Mouse (Mus musculus): ENCODE data around the gene Cachd1. TPM values are rescaled to one million over a fixed set of nuclear protein-coding genes. Genes with fewer than 3 reads are reported as not detected.

Cachd1 gene
- total RNA-seq, 2 experiments from 2014 or later: 4.4 to 4.5 TPM

DNA sequence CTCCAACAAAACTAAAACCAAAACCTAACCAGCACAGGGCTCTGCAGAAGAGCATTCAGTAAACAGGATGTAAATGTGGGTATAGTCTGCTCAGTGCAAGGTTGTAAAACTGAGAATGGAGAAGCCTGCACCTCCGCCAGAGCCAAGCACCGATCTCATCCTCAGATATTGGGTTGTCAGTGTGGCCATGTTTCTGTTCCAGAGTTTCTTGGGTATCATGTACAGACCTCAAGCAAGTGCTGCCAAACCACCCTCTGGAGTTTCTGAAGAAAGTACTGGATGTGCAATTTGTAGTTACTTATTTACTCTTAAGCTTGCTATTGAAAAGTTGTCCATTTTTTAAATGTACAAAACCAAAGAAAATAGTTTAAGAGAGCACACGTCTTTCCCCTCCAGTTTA lies 6.4 kb downstream of the Cachd1 start:
- no peak for DNase-seq
- intact Hi-C loops (cut with DNase I): no loop called here

DNA sequence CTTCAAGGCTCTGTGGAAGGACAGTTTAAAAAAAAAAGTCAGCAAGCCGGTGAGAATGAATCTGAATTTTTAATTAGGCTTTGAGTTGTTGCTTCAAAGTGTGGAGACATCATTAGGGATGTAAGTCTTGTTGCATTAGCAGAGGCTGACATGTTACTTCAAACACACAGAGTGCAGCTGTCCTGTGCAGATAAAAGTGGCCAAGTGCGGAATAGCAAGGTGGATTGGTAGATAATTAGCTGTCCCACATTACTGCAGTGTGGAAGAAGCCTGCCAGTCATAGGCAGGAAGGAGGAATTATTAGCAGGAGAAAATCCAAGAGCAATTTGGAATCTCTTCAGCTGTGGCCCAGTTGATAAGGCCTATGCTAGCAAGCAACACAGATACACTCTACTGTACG lies 10.7 kb downstream of the Cachd1 start:
- intact Hi-C loops (cut with DNase I): no loop called here
- DNase-seq: no peak

DNA sequence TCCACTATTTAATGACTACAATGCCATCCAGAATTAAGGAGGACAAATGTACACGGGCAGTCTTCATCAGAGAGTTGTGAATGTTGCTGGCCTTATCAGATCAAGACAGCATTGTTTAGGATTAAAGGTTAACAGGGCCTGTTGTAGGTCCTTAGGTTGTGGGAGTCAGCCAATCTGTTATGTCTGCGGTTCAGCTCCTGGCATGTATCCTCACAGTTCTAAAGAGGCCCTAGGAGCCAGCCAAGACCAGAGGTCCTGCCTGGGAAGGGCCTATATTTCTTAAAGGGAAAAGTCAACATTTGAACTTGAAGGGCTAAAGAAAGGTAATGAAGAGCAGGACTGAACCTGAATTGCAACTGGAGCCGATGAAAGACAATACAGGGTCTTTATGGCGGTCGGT lies 13.7 kb downstream of the Cachd1 start:
- intact Hi-C loops (cut with DNase I): no loop called here
- no peak for DNase-seq

GRCm38 (mm10) chr4:100793147-100793546 lies 16.7 kb downstream of the Cachd1 start:
- intact Hi-C loops (cut with DNase I): no loop called here
- no peak for DNase-seq

DNA sequence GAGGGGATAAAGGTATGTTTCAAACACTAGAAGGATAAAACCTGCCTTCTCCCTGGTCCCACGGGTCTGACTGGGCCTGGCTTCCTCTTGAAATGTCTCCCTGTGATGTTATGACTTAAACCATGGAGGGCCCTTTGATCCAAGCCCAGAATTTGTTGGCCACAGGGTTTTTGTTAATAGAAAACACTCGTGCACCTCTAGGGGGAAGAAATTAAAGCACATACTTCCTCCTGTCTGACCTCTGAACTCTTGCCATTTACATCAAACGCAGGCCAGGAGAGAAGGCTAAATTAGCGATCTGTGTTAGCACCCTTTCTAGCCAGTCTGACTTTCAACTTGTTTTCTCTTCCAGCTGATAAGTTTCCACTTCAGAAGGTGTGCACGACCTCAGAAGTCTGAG lies 19.0 kb downstream of the Cachd1 start:
- DNase-seq: no peak
- intact Hi-C loops (cut with DNase I): no loop called here

- intact Hi-C loops (cut with DNase I): no loop called here
- DNase-seq: no peak
Measured at GRCm38 (mm10) chr4:100800730-100801442, 24.4 kb downstream of the Cachd1 start.

DNA sequence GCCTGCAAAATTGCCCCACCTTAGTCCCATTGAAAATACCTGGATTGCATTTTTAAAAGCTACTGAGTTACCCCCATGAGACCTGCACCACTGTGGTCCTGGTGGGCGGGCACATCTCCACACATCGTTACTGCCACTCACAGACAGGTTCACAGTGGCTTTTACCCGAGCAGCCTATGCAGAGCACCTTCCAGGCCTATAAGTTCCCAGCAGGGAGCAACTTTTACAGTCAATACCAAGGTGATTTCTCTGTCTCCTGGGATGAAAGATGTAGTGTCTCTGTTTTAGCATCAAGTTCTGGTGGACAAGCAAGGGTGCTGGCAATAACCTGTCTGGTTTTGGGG lies 24.9 kb downstream of the Cachd1 start:
- intact Hi-C loops (cut with DNase I): no loop called here
- no peak for DNase-seq

GRCm38 (mm10) chr4:100811057-100811695 lies 34.7 kb downstream of the Cachd1 start:
- DNase-seq: no peak
- intact Hi-C loops (cut with DNase I): no loop called here

DNA sequence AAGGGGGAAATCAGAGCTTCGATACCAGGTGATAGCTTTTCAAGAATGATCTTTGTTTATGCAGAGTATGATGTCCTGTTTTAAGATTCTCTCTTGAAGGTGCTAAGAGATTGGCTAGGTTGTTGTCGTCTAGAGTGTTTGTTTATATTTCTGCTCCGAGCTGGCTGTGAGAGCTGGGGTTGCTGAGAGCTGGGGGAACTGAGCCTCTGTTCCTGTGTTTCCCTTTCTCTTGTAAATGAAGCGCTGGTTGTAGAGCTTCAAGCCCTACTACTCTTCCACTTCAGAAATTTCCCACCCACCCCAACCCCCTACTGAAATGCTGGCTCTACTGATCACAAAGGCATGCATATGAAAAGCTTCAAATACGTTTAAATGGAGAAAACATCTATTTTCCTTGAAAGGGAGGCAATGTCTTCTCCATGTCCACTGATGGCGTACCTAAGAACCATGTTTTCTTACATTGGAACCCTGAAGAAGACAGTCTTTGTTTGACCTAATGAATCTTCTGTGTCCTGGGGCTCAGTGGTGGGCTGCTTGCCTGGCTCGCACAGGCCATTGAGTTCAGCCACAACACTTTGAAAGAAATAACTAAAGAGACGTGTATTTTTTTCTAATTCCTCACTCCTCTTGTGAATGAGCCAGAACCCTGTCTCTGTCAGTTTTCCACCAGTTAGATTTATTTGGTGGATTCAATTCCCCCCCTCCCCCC lies 35.5 kb downstream of the Cachd1 start:
- no peak for DNase-seq
- intact Hi-C loops (cut with DNase I): no loop called here

GRCm38 (mm10) chr4:100813767-100814461 lies 37.4 kb downstream of the Cachd1 start:
- DNase-seq: no peak
- intact Hi-C loops (cut with DNase I): no loop called here

DNA sequence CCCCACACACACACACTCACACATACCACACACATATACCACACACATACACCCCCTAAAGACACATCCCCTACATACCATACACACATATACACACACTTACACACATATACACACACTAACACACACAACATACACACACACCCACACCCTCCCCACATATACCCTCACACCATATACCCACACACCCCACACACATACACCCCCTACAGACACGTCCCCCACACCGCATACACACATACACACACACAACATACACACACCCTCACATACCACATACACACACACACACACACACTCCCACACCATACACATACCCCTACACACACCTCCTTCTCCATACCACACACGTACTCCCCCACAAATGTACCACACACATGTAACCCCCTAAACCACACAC lies 42.8 kb downstream of the Cachd1 start:
- DNase-seq: no peak
- intact Hi-C loops (cut with DNase I): no loop called here

DNA sequence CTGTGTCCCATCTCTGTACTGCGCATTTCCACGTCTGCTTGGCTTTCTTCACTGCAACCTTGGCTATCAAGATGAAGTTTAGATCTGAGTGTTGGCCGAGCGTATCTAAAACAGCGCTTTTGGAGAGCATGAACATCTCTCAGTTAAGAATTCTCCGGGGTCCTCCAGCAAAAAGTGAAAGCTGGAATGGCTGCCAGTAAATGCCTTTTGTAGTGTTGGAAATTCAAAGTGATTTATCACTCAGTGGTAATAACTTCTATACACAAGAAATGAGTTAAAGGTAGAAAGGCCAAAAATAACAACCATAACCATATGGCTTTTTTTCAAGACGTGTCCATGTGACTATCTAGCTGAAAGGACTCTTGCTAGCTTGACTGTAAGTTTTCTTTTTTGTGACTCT lies 46.1 kb downstream of the Cachd1 start:
- intact Hi-C loops (cut with DNase I): no loop called here

GRCm38 (mm10) chr4:100827374-100827773 lies 50.9 kb downstream of the Cachd1 start:
- intact Hi-C loops (cut with DNase I): no loop called here
- no peak for DNase-seq

More for the DNA sequence above, 46.1 kb downstream of the Cachd1 start:
- DNase-seq: no peak

DNA sequence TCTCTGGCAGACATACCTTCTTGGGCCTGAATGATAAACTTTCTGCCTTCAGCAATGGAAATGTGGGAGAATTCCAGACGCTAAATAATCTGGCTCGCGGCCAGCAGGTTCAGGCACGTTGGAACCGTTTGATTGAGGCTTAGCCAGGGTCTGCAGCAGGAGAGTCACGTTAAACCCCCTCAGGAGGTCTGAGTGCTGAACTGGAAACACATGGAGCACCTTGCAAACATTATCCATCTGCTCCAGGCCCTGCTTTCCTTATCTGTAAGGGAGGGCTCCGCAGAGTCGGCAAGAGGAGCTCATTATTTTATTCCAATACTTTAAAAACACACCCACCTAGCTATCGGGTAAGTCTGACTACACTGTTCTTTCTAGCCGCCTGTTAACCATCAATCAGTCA lies 52.3 kb downstream of the Cachd1 start:
- no peak for DNase-seq
- intact Hi-C loops (cut with DNase I): no loop called here

GRCm38 (mm10) chr4:100837205-100837604 lies 60.7 kb downstream of the Cachd1 start:
- intact Hi-C loops (cut with DNase I): no loop called here
- DNase-seq: no peak

GRCm38 (mm10) chr4:100842629-100843028 lies 66.2 kb downstream of the Cachd1 start:
- DNase-seq: no peak
- intact Hi-C loops (cut with DNase I): no loop called here

DNA sequence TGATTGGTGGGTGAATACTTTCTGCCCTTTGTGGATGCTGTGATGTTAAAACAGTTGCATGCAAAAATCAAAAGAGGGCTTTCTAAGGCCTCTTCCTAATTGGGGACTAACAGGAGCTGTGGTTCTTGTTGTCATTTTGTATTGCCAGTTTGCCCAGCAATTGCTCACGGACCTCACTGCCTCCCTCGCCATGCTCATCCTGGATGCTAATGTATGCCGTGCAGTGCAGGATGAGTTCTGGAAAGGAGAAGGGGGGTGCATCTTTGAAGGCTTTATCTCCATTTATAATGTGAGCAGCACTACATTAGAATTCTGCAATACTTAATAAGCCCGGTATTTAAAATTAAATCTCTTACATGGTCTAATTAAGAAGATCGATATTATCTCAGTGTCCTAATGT lies 66.6 kb downstream of the Cachd1 start:
- DNase-seq: no peak
- intact Hi-C loops (cut with DNase I): no loop called here

DNA sequence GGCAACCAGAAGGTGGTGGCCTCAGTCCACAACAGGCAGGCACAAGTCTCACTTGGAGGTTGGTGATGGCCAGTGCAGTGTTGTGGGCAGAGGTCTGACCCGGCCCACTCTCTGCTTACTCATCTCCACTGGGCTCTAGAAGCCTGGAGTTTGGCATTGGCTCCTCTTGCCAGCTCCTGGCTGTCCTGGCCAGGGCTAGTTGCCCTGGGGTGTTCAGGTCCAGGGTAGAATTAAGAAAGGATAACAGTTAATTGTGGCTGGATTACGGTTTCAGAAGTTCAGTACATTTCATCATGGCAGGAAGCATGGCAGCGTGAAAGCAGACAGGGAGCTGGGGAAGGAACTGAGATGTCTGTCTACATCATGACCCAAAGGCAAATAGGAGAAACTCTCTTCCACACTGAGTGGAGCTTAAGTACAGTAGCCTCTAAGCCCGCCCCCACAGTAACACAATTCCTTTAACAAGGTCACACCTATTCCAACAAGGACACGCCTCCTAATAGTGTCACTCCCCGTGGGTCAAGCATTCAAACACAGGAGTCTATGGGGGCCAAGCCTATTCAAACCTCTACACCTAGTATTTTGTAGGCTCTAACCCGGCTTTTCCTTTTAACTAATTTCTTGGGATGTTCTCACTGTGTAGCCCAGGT lies 74.5 kb downstream of the Cachd1 start:
- intact Hi-C loops (cut with DNase I): no loop called here
- DNase-seq: no peak

DNA sequence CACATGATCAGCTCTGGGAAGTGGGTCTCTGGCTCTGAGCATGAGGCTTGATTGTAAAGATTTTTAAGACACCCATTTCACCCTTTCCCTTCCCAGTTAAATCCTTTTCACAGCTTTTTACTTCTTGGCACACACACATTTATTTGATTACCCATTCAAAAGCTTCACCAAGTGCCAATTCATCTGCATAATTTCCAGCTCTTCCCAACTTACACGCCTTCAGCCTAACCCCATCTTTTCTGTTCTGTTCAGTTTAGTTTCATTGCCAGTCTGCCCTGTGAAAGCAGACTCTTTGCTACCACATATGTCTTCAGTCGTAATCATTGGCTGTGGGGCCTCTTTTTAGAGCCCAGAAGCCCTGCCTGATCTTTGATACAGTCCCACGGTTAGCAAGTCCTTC lies 76.0 kb downstream of the Cachd1 start:
- no peak for DNase-seq
- intact Hi-C loops (cut with DNase I): no loop called here

- intact Hi-C loops (cut with DNase I): no loop called here
- no peak for DNase-seq
Measured at GRCm38 (mm10) chr4:100853426-100853825, 77.0 kb downstream of the Cachd1 start.

DNA sequence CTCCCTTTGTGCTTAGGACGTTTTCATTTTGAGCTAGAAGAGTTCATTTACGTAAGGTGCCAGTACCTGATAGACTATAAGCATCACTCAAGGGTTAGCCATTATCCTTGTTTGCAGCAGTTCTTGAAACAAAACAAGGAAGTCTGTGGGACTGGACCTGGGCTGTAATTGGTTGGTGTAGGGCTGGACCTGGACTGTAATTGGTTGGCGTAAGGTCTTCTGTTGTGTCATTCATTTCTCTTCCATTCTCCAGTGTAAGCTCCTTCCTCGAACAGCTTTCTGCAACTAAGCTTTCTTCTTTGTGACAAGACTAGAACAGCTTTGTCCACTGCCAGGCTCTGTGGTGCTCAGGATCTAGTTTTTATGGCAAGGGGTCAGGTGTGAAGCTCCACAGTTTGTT lies 78.9 kb downstream of the Cachd1 start:
- intact Hi-C loops (cut with DNase I): no loop called here

More for the DNA sequence above, 78.9 kb downstream of the Cachd1 start:
- no peak for DNase-seq

Data from gastrocnemius, postnatal 36 days (tissue).